Mouse (Mus musculus) stomach, embryonic 16.5 days (tissue): ENCODE data around the gene Nbea. TPM values are rescaled to one million over a fixed set of nuclear protein-coding genes. Genes with fewer than 3 reads are reported as not detected.

Source experiments
- ATAC-seq: fragments of 200-750 bp; cut with Nextera tagmentation; 2 replicates; pipeline ENCODE4 v1.8.0; 2017; ENCODE audit warnings: moderate number of reproducible peaks, moderate TSS enrichment; ENCODE audit not compliant: insufficient read depth, low FRiP score
- H3K27ac ChIP-seq: fragments of 300-500 bp; sonication (generic); 2 replicates; pipeline ENCODE4 v1.5.1; 2014; ENCODE audit warnings: low read length
- H3K27me3 ChIP-seq: fragments of 300-500 bp; sonication (generic); 2 replicates; pipeline ENCODE4 v1.6.1; 2014; ENCODE audit warnings: low read length, control low read depth, mixed read lengths; ENCODE audit not compliant: control insufficient read depth, insufficient read depth
- H3K36me3 ChIP-seq: fragments of 300-500 bp; sonication (generic); 2 replicates; pipeline ENCODE4 v1.6.1; 2014; ENCODE audit warnings: low read length; ENCODE audit not compliant: control insufficient read depth, insufficient read depth
- H3K4me1 ChIP-seq: fragments of 300-500 bp; sonication (generic); 2 replicates; pipeline ENCODE4 v1.6.1; 2014; ENCODE audit warnings: low read length, control low read depth, mixed read lengths; ENCODE audit not compliant: control insufficient read depth, insufficient read depth
- H3K4me2 ChIP-seq: fragments of 300-500 bp; sonication (generic); 2 replicates; pipeline ENCODE4 v1.6.1; 2014; ENCODE audit warnings: low read depth, low read length, mixed read lengths
- H3K4me3 ChIP-seq: fragments of 300-500 bp; sonication (generic); replicated peaks from 2 replicates; pipeline ENCODE4 v1.5.1; 2014; ENCODE audit warnings: mild to moderate bottlenecking, low read length
- H3K9ac ChIP-seq: fragments of 300-500 bp; sonication (generic); 2 replicates; pipeline ENCODE4 v1.6.1; 2014; ENCODE audit warnings: low read length
- H3K9me3 ChIP-seq: fragments of 300-500 bp; sonication (generic); replicated peaks from 2 replicates; pipeline ENCODE4 v1.6.1; 2016; ENCODE audit warnings: low read length, control low read depth; ENCODE audit not compliant: control insufficient read depth
- WGBS: fragments of 180-500 bp; shearing (Covaris S2); extraction: QIAGEN DNeasy Blood & Tissue Kit; methylation state at CpG from one replicate; pipeline ENCODE4 v1.1.7; 2014; 5-methylcytosine and 5-hydroxymethylcytosine counted together
- polyA plus RNA-seq: library from polyadenylated mRNA; unstranded; fragments of >200 nt; fragmentation: Nextera tagmentation; extraction: Ambion mirVana; gene quantifications from 2 replicates; pipeline ENCODE4 v1.2.1, GENCODE M21; 2015

Gene Nbea
- polyA plus RNA-seq, 1 experiment from 2014 or later, result 10.4 TPM

- Histone ChIP-seq H3K27me3 (peaks cover 47% of the 10 kb centered on the region), H3K4me2 (peak overlapping the region; percentile 27; the same call in 1 of the 2 replicates), H3K36me3 (no peaks in the 10 kb centered on the region), H3K9ac (no peak overlapping the region), H3K4me1 (peaks cover 9% of the 10 kb centered on the region), H3K27ac (peak overlapping the region; percentile 6; the same call in 1 of the 2 replicates), H3K9me3 (no peaks in the 10 kb centered on the region), H3K4me3 (peak overlapping the region; percentile 19)
- peak; percentile 33; the same call in 1 of the 2 replicates for ATAC-seq
- WGBS, result 18% methylated on average over 53 of the region's 53 CpGs
These were observed 403.1 kb downstream of the Nbea start for GRCm38 (mm10) chr3:55780120-55781070.

GRCm38 (mm10) chr3:55778764-55779730, 404.5 kb downstream of the Nbea start:
- H3K9me3 ChIP-seq, result no peaks in the 10 kb centered on the region
- no peaks in the 10 kb centered on the region for H3K36me3 ChIP-seq
- H3K27ac ChIP-seq, result no peak overlapping the region
- peaks cover 9% of the 10 kb centered on the region for H3K4me1 ChIP-seq
- no peak overlapping the region for H3K9ac ChIP-seq
- no peak overlapping the region for H3K4me2 ChIP-seq
- no peak for ATAC-seq
- H3K4me3 ChIP-seq, result no peak overlapping the region
- H3K27me3 ChIP-seq, result peaks cover 44% of the 10 kb centered on the region
- WGBS, result 71% methylated on average over 8 of the region's 8 CpGs

GRCm38 (mm10) chr3:55777501-55777900, 406.0 kb downstream of the Nbea start:
- Histone ChIP-seq H3K4me3 (no peak overlapping the region), H3K9me3 (no peaks in the 10 kb centered on the region), H3K36me3 (no peaks in the 10 kb centered on the region), H3K27me3 (peaks cover 29% of the 10 kb centered on the region), H3K9ac (no peak overlapping the region), H3K4me2 (no peak overlapping the region), H3K4me1 (peaks cover 9% of the 10 kb centered on the region), H3K27ac (no peak overlapping the region)
- ATAC-seq, result no peak
- 66% methylated on average over 4 of the region's 4 CpGs for WGBS

- Histone ChIP-seq H3K4me2 (no peak overlapping the region), H3K27me3 (peaks cover 13% of the 10 kb centered on the region), H3K4me1 (peaks cover 6% of the 10 kb centered on the region), H3K36me3 (no peaks in the 10 kb centered on the region), H3K9ac (no peak overlapping the region), H3K4me3 (no peak overlapping the region), H3K9me3 (no peaks in the 10 kb centered on the region), H3K27ac (no peak overlapping the region)
- ATAC-seq, result no peak
- 88% methylated on average over 6 of the region's 6 CpGs for WGBS
These were observed 407.7 kb downstream of the Nbea start for GRCm38 (mm10) chr3:55775753-55776152.

GRCm38 (mm10) chr3:55775245-55775644, 408.3 kb downstream of the Nbea start:
- 71% methylated on average over 7 of the region's 7 CpGs for WGBS
- Histone ChIP-seq H3K4me1 (peaks cover 1% of the 10 kb centered on the region; the same call in 1 of the 2 replicates), H3K4me3 (no peak overlapping the region), H3K9ac (no peak overlapping the region), H3K36me3 (no peaks in the 10 kb centered on the region), H3K9me3 (no peaks in the 10 kb centered on the region), H3K27me3 (peaks cover 8% of the 10 kb centered on the region), H3K4me2 (no peak overlapping the region), H3K27ac (no peak overlapping the region)
- no peak for ATAC-seq

- ATAC-seq, result no peak
- Histone ChIP-seq H3K9me3 (no peaks in the 10 kb centered on the region), H3K4me2 (no peak overlapping the region), H3K36me3 (no peaks in the 10 kb centered on the region), H3K4me3 (no peak overlapping the region), H3K4me1 (no peaks in the 10 kb centered on the region), H3K27me3 (peaks cover 3% of the 10 kb centered on the region; the same call in 1 of the 2 replicates), H3K27ac (no peak overlapping the region), H3K9ac (no peak overlapping the region)
- 54% methylated on average over 6 of the region's 6 CpGs for WGBS
These were observed 409.3 kb downstream of the Nbea start for GRCm38 (mm10) chr3:55774203-55774602.

- no peaks in the 10 kb centered on the region for H3K36me3 ChIP-seq
- H3K4me3 ChIP-seq, result no peak overlapping the region
- 86% methylated on average over 2 of the region's 2 CpGs for WGBS
- ATAC-seq, result no peak
- no peaks in the 10 kb centered on the region for H3K27me3 ChIP-seq
- H3K27ac ChIP-seq, result no peak overlapping the region
- H3K4me1 ChIP-seq, result no peaks in the 10 kb centered on the region
- no peak overlapping the region for H3K4me2 ChIP-seq
- H3K9me3 ChIP-seq, result no peaks in the 10 kb centered on the region
- no peak overlapping the region for H3K9ac ChIP-seq
These were observed 414.2 kb downstream of the Nbea start for GRCm38 (mm10) chr3:55769308-55769707.

GRCm38 (mm10) chr3:55768654-55769053, 414.8 kb downstream of the Nbea start:
- Histone ChIP-seq H3K4me3 (no peak overlapping the region), H3K27ac (no peak overlapping the region), H3K27me3 (no peaks in the 10 kb centered on the region), H3K9ac (no peak overlapping the region), H3K4me2 (no peak overlapping the region), H3K4me1 (no peaks in the 10 kb centered on the region), H3K9me3 (no peaks in the 10 kb centered on the region), H3K36me3 (no peaks in the 10 kb centered on the region)
- ATAC-seq, result no peak
- 76% methylated on average over 2 of the region's 2 CpGs for WGBS
